Mouse (Mus musculus) sigmoid colon, adult 10 weeks (tissue): Measurements from ENCODE around the gene Psmd6. TPM values are rescaled to one million over a fixed set of nuclear protein-coding genes. Genes with fewer than 3 reads are reported as not detected.

Experiments
- polyA plus RNA-seq: library from polyadenylated mRNA; stranded (reverse); fragments of 350-450 nt; fragmentation: Illumina TruSeq; extraction: RNeasy Lipid Tissue Mini Kit (QIAGEN cat#74804); gene quantifications from one replicate; pipeline ENCODE4 v1.2.3, GENCODE M21; 2014; ENCODE audit warnings: low read depth, low replicate concordance

Psmd6 gene
- 121 TPM for polyA plus RNA-seq

GRCm38 (mm10) chr14:14120230-14121096 lies at the start of gene Psmd6:
Gene Psmd6, minus strand, starts transcription at chr14:14120984.

Other genes with a start within 250 kb of the Psmd6 start
- 0.13 TPM for gene Gm281, start 206.5 kb downstream of the Psmd6 start, polyA plus RNA-seq
- gene Atxn7, start 159.5 kb downstream of the Psmd6 start, polyA plus RNA-seq = 40.3 TPM
- gene Thoc7, start 159.1 kb downstream of the Psmd6 start, polyA plus RNA-seq = 601 TPM
- not detected for gene Olfr720, start 65.9 kb upstream of the Psmd6 start, polyA plus RNA-seq
- not detected for gene Olfr31, start 201.8 kb upstream of the Psmd6 start, polyA plus RNA-seq
- gene Il3ra, start 225.3 kb upstream of the Psmd6 start, polyA plus RNA-seq = not detected